Mouse (Mus musculus) cortical plate, adult 2 months (tissue): ENCODE results near the gene Rpa1. TPM values are rescaled to one million over a fixed set of nuclear protein-coding genes. Genes with fewer than 3 reads are reported as not detected.
A peak's percentile ranks its signal among the peaks of the same experiment; 100 is the strongest.

Experiments
- H3K27ac ChIP-seq: fragments of 200-500 bp; 2 replicates; pipeline ENCODE4 v1.5.1; 2012; ENCODE audit warnings: low read length, control low read depth, inconsistent platforms; ENCODE audit not compliant: insufficient read depth
- H3K4me1 ChIP-seq: fragments of 200-500 bp; 2 replicates; pipeline ENCODE4 v1.6.1; 2011; ENCODE audit warnings: low read length; ENCODE audit not compliant: control insufficient read depth, insufficient read depth
- H3K4me3 ChIP-seq: fragments of 200-500 bp; 2 replicates; pipeline ENCODE4 v1.5.1; 2011; ENCODE audit warnings: mild to moderate bottlenecking, low read length, control low read depth; ENCODE audit not compliant: insufficient read depth
- CTCF ChIP-seq: fragments of 200-500 bp; IDR thresholded peaks from 2 replicates; pipeline ENCODE4 v1.5.1; 2011; ENCODE audit warnings: mild to moderate bottlenecking, control low read depth, low read length; ENCODE audit not compliant: insufficient read depth; ENCODE audit errors: extremely low read depth
- POLR2A ChIP-seq: fragments of 200-500 bp; IDR thresholded peaks from 2 replicates; pipeline ENCODE4 v1.6.1; 2011; ENCODE audit warnings: mild to moderate bottlenecking, low read length, control low read depth; ENCODE audit not compliant: insufficient read depth; ENCODE audit errors: extremely low read depth
- polyA plus RNA-seq: library from polyadenylated mRNA; depleted of rRNA; stranded (reverse); fragments of >200 nt; gene quantifications from 2 replicates; pipeline ENCODE4 v1.2.3, GENCODE M21; 2012

The Rpa1 gene
- polyA plus RNA-seq, 1 experiment: 36.1 TPM

- no peak overlapping the region for H3K4me3 ChIP-seq
- H3K27ac ChIP-seq: no peak overlapping the region
- no peak for TF ChIP-seq POLR2A
- TF ChIP-seq CTCF: no peak
- H3K4me1 ChIP-seq: peaks cover 8% of the 10 kb centered on the region
Measured at GRCm38 (mm10) chr11:75280066-75280410, 68.1 kb downstream of the Rpa1 start.

DNA sequence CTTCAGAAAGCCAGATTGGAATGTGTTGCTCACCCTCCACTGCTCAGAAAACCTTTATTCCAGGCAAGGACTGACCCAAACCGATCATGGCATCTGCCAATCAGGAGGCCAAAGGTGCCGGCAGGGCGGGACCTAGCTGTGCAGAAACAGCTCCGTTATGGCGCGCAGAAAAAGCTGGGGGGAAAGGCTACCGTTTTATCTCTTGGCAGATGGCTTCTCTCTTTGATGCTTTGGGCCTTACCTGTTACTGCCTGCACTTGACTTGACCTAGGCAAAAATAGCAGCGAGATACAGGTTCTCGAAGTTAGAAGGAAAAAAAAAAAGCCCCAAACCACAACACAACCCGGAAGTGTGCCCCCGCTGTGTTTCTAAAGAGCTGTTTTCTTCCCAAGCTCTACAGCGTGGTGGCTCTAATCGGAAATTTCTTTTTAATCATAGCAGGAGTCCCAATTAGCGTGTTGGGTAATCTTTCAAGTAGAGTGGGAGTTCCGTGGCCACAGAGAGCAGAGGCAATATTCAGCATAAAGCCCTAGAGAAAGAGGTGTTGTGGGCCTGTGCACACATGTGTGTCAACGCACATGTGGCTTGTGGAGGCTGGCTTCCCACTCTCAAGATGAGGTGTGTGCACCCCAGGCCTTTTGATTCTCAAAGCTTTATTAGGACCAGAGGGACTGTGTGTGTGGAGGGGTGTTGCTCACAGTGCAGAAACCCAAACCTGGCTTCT, 68.6 kb downstream of the Rpa1 start:
- no peak for TF ChIP-seq POLR2A
- TF ChIP-seq CTCF: no peak
- Histone ChIP-seq H3K27ac (no peak overlapping the region), H3K4me3 (no peak overlapping the region), H3K4me1 (peaks cover 8% of the 10 kb centered on the region)

GRCm38 (mm10) chr11:75279013-75279341, 69.1 kb downstream of the Rpa1 start:
- TF ChIP-seq POLR2A (no peak), CTCF (no peak)
- Histone ChIP-seq H3K27ac (no peak overlapping the region), H3K4me3 (no peak overlapping the region), H3K4me1 (peaks cover 8% of the 10 kb centered on the region)

DNA sequence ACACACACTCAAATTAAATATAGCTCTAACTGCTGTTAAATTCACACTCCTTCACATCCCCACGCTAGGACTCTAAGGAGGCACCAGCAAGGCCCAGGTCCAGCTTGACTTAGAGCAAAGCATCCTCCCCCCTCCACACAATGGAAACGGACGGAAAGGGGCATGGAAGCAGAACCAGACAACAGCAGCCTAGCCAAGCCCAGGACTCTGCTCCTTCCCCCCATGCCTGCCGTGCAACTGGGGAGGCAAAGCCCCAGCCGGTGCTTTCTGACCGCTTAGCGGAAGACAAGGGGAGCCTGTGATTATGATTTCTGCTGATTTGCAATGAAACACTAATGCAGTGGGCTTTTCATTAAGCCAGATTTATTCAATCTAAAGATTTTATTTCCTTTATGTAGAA, 70.0 kb downstream of the Rpa1 start:
- Histone ChIP-seq H3K4me1 (peaks cover 11% of the 10 kb centered on the region), H3K27ac (no peak overlapping the region), H3K4me3 (no peak overlapping the region)
- TF ChIP-seq POLR2A (no peak), CTCF (no peak)

DNA sequence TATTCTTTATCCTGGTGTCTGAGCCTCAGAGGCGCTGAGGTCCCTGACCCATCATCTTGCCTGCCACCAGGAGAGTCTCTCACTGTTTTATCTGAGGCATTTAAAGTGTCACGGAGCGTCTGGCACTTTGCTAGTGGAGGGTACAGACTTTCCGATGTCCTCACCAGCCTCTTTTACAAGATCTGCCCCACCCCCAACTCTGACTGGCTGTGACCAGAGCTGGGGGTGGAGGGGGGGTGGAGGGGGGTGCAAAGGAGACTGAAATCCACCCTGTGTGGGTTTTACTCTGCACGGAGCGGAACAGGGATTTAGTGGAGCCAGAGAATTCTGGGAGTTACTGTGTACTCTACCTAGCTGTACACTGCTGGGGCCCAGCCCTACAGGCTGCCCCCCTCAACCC, 73.1 kb downstream of the Rpa1 start:
- H3K27ac ChIP-seq: no peak overlapping the region

GRCm38 (mm10) chr11:75273466-75273865, 74.7 kb downstream of the Rpa1 start:
- H3K4me3 ChIP-seq: no peak overlapping the region
- no peak overlapping the region for H3K27ac ChIP-seq
- TF ChIP-seq POLR2A: peak; percentile 16; the same call in 1 of the 2 replicates
- TF ChIP-seq CTCF: no peak
- peaks cover 4% of the 10 kb centered on the region for H3K4me1 ChIP-seq

More for the DNA sequence above, 73.1 kb downstream of the Rpa1 start:
- TF ChIP-seq CTCF: no peak
- TF ChIP-seq POLR2A: no peak
- Histone ChIP-seq H3K4me3 (no peak overlapping the region), H3K4me1 (peaks cover 7% of the 10 kb centered on the region)

DNA sequence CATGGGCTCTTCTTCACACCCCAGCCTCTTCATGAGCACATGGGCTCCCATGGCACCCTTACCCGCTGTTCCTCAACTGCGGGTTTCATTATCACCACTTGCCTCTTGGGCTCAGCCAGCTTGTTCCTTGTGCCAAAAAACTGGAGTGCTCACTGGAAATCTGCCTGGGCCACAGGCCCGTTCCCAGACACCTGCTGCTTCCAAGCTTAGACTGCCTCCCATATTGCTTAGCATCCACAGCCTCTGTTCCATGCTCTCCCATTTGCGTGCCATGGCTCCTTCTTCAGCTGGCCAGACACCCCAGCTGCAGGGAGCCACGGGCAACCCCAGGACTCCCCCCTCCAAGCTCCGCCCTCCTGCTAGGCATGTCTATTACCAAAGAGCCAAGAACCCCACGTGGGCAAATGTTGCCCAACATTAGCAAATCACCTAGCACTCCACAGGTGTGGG, 77.1 kb downstream of the Rpa1 start:
- Histone ChIP-seq H3K4me3 (no peak overlapping the region), H3K27ac (no peak overlapping the region), H3K4me1 (peaks cover 10% of the 10 kb centered on the region)
- TF ChIP-seq POLR2A: no peak
- TF ChIP-seq CTCF: no peak

DNA sequence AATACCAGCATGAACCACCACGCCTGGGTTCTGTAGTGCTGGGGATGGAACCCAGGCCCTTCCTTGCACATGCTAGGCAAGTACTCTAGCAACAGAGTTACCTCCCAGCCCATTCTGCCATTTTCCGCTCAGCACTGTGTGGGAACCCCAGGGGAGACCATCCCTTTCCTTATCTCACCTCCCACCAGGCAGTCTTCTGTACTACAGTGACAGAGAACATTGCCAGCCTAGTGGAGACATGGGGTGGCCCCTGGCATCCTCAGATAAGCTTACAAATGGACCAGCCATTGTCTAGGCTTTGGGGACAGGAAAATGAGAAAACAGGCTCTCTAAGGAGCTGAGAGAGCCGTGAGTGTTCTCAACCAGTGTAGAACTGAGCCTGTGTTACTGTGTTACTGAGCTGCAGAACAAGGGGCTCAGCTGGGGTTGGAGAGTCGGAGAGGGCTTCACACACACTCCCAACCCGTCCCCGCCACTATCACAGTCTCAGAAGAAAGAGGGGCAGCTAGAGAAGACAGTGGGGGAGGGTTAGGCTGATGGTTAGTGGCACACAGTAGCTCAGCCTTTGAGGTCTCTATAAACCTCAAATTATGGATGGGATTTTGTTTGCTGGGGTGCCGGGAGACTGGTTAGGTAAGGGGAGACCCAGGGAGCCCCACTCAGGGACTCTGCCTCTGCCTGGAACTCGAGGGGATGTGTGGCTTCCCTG, 77.7 kb downstream of the Rpa1 start:
- Histone ChIP-seq H3K4me1 (peaks cover 10% of the 10 kb centered on the region), H3K27ac (no peak overlapping the region), H3K4me3 (no peak overlapping the region)
- TF ChIP-seq CTCF: no peak
- no peak for TF ChIP-seq POLR2A

DNA sequence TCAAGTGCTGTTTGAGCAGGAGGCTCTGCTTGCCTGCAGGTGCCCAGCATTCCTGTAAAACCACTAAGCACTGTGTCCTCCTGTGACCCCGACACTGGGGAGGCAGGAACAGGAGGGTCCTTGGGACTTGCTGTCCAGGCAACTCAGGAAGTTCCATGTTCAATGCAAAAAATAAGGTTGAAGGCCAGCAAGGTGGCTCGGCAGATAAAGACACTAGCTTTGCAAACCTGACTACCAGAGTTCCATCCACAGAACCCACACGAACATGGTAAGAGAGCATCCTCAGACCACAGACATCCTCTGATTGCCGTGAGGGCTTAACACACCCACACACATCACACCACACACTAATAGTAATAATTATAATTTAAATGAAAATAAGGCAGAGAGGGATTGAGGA, 78.9 kb downstream of the Rpa1 start:
- Histone ChIP-seq H3K27ac (no peak overlapping the region), H3K4me3 (no peak overlapping the region), H3K4me1 (peaks cover 10% of the 10 kb centered on the region)
- TF ChIP-seq POLR2A (no peak), CTCF (no peak)

- no peak for TF ChIP-seq POLR2A
- no peak for TF ChIP-seq CTCF
- no peak overlapping the region for H3K4me3 ChIP-seq
Measured at GRCm38 (mm10) chr11:75268492-75268891, 79.6 kb downstream of the Rpa1 start.

More at GRCm38 (mm10) chr11:75268492-75268891, 79.6 kb downstream of the Rpa1 start:
- Histone ChIP-seq H3K4me1 (peaks cover 9% of the 10 kb centered on the region), H3K27ac (no peak overlapping the region)
